ENCODE assay signal across 22 mouse cellular contexts in the genomic region with DNA sequence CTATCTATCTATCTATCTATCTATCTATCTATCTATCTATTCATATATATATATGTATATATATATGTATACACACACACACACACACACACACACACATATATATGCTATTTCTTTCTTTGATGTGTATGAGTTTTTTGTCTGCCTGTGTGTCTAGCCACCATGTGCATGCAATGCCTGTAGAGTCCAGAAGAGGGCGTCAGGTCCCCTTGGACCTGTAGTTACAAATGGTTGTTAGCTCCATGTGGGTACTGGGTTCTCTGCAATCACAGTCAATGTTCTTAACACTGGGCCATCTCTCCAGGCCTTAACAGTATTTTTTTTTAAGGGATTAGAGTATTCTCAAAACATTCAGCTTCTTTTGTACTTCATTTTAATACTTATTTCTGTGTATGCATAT. TPM values are rescaled to one million over a fixed set of nuclear protein-coding genes. Genes with fewer than 3 reads are reported as not detected.
DNase-seq lines count a peak whose midpoint lies in the region; ATAC-seq and TF ChIP-seq lines count a peak whose summit lies in the region.
"Had no signal": no experiment of that assay in that cellular context is flagged by ENCODE, and none has a peak within 500 bp of the region (broad histone marks: within the 10 kb centered on the region; RNA-seq: fewer than 3 reads in every experiment).

No protein-coding gene starts in this region.

- no peaks in the 10 kb centered on the region for H3K9me3 ChIP-seq in heart, postnatal 0 days (replicated peaks; ENCODE audit: control insufficient read depth, low read length)
- H3K9me3 ChIP-seq in heart, embryonic 11.5 days (replicated peaks; ENCODE audit: control insufficient read depth, low read length), result no peaks in the 10 kb centered on the region
- H3K9me3 ChIP-seq in lung, embryonic 14.5 days (ENCODE audit: low read depth, low read length), result no peaks in the 10 kb centered on the region
- H3K9me3 ChIP-seq in ES-Bruce4 (replicated peaks; ENCODE audit: control insufficient read depth, insufficient read depth, low read length, poor library complexity, severe bottlenecking), result no peaks in the 10 kb centered on the region
- H3K9me3 ChIP-seq: limb, embryonic 10.5 days; lung, embryonic 15.5 days; neural tube, embryonic 15.5 days had no signal

- H3K27me3 ChIP-seq in heart, postnatal 0 days (ENCODE audit: control insufficient read depth, insufficient read depth, low read length), result no peaks in the 10 kb centered on the region
- H3K27me3 ChIP-seq in heart, embryonic 11.5 days (ENCODE audit: control insufficient read depth, insufficient read depth, low read length), result no peaks in the 10 kb centered on the region
- no peaks in the 10 kb centered on the region for H3K27me3 ChIP-seq in lung, embryonic 14.5 days (ENCODE audit: insufficient read depth, low read length)
- no peaks in the 10 kb centered on the region for H3K27me3 ChIP-seq in ES-Bruce4 (ENCODE audit: control insufficient read depth, insufficient read depth, low read length, poor library complexity, severe bottlenecking)
- H3K27me3 ChIP-seq: lung, embryonic 15.5 days; neural tube, embryonic 15.5 days had no signal

- no peaks in the 10 kb centered on the region for H3K36me3 ChIP-seq in heart, postnatal 0 days (replicated peaks; ENCODE audit: control insufficient read depth, insufficient read depth, low read length)
- H3K36me3 ChIP-seq in heart, embryonic 11.5 days (ENCODE audit: control insufficient read depth, insufficient read depth, low read length), result no peaks in the 10 kb centered on the region
- no peaks in the 10 kb centered on the region for H3K36me3 ChIP-seq in lung, embryonic 14.5 days (ENCODE audit: insufficient read depth)
- no peaks in the 10 kb centered on the region for H3K36me3 ChIP-seq in ES-Bruce4 (ENCODE audit: control insufficient read depth, insufficient read depth, low read length, poor library complexity, severe bottlenecking)
- H3K36me3 ChIP-seq: limb, embryonic 10.5 days; lung, embryonic 15.5 days; neural tube, embryonic 15.5 days had no signal

- no peaks in the 10 kb centered on the region for H3K4me1 ChIP-seq in heart, postnatal 0 days (ENCODE audit: control insufficient read depth, insufficient read depth)
- no peaks in the 10 kb centered on the region for H3K4me1 ChIP-seq in heart, embryonic 11.5 days (ENCODE audit: control insufficient read depth, insufficient read depth, low read length)
- no peaks in the 10 kb centered on the region for H3K4me1 ChIP-seq in lung, embryonic 14.5 days (ENCODE audit: insufficient read depth)
- no peaks in the 10 kb centered on the region for H3K4me1 ChIP-seq in ES-Bruce4 (ENCODE audit: control insufficient read depth, insufficient read depth, low read length)
- H3K4me1 ChIP-seq: limb, embryonic 10.5 days; lung, embryonic 15.5 days had no signal

- no peak for TF ChIP-seq EP300 in heart, postnatal 0 days (IDR thresholded peaks at IDR 0.05; ENCODE audit: low read depth)
- no peak for TF ChIP-seq EP300 in ES-Bruce4 (IDR thresholded peaks at IDR 0.05; ENCODE audit: insufficient read depth, low read depth, low read length)

- 0 out of 2 replicates have a peak, but pooled peaks have one; percentile 6 for TF ChIP-seq CTCF in heart, postnatal 0 days (IDR thresholded peaks at IDR 0.05; ENCODE audit: low read depth)
- TF ChIP-seq CTCF in lung, embryonic 14.5 days (IDR thresholded peaks at IDR 0.05; ENCODE audit: low read depth), result peak; percentile 27
- TF ChIP-seq CTCF in ES-Bruce4 (IDR thresholded peaks at IDR 0.05; ENCODE audit: low read depth, low read length), result peak; percentile 40

- DNase-seq in heart, postnatal 0 days (ENCODE audit: low spot score), result no peak
- no peak for DNase-seq in lung, embryonic 14.5 days
- DNase-seq in lung, adult 18-20 months, result no peak
- DNase-seq in ZHBTc4 (ENCODE audit: low read depth, low spot score), result peak; percentile 77
- DNase-seq in right cerebral cortex, adult 2 months (ENCODE audit: low spot score in 2 of 2), result no peak
- DNase-seq: cerebellum, adult 18-20 months; heart, adult 11 months; heart, postnatal 14 days; kidney, postnatal 10 days; right cerebral cortex, adult 18-20 months; thymus, adult 18-20 months had no signal

- no peak for ATAC-seq in heart, postnatal 0 days (ENCODE audit: insufficient read depth, low read depth)
- ATAC-seq in heart, embryonic 11.5 days (replicated peaks; ENCODE audit: insufficient number of reproducible peaks, low FRiP score, low TSS enrichment), result no peak
- ATAC-seq in lung, embryonic 14.5 days (ENCODE audit: insufficient read depth), result no peak
- ATAC-seq: hindbrain, embryonic 16.5 days had no signal

- WGBS in heart, postnatal 0 days, result 52% methylated on average over 1 of the region's 1 CpGs
- WGBS in heart, embryonic 11.5 days (ENCODE audit: insufficient replicate concordance), result 42% methylated on average over 1 of the region's 1 CpGs
- 52% methylated on average over 1 of the region's 1 CpGs for WGBS in lung, embryonic 14.5 days

- TF ChIP-seq POLR2A in ES-Bruce4 (IDR thresholded peaks at IDR 0.05; ENCODE audit: insufficient read depth, low read length), result no peak

- no peak overlapping the region for H3K9ac ChIP-seq in heart, postnatal 0 days (replicated peaks; ENCODE audit: low read depth, low read length)
- no peak overlapping the region for H3K9ac ChIP-seq in heart, embryonic 11.5 days (ENCODE audit: low read depth, low read length)
- no peak overlapping the region for H3K9ac ChIP-seq in lung, embryonic 14.5 days
- H3K9ac ChIP-seq in ES-Bruce4 (ENCODE audit: low read depth, poor library complexity, severe bottlenecking), result no peak overlapping the region
- H3K9ac ChIP-seq: lung, embryonic 15.5 days; neural tube, embryonic 15.5 days had no signal

- H3K4me2 ChIP-seq in heart, postnatal 0 days (ENCODE audit: low read depth, low read length), result no peak overlapping the region
- no peak overlapping the region for H3K4me2 ChIP-seq in heart, embryonic 11.5 days
- no peak overlapping the region for H3K4me2 ChIP-seq in lung, embryonic 14.5 days
- H3K4me2 ChIP-seq: lung, embryonic 15.5 days; neural tube, embryonic 15.5 days had no signal

- no peak overlapping the region for H3K4me3 ChIP-seq in heart, postnatal 0 days (ENCODE audit: low read depth, low read length)
- no peak overlapping the region for H3K4me3 ChIP-seq in heart, embryonic 11.5 days (ENCODE audit: low read depth, low read length)
- H3K4me3 ChIP-seq in lung, embryonic 14.5 days (ENCODE audit: low read depth, low read length), result no peak overlapping the region
- no peak overlapping the region for H3K4me3 ChIP-seq in ES-Bruce4 (ENCODE audit: low read depth, low read length)
- H3K4me3 ChIP-seq: erythroblast, embryonic 14.5 days; limb, embryonic 10.5 days; lung, embryonic 15.5 days; megakaryocyte, embryonic 14.5 days; neural tube, embryonic 15.5 days had no signal

- no peak overlapping the region for H3K27ac ChIP-seq in heart, postnatal 0 days (ENCODE audit: low read depth)
- H3K27ac ChIP-seq in heart, embryonic 11.5 days (ENCODE audit: low read depth, low read length), result no peak overlapping the region
- H3K27ac ChIP-seq in lung, embryonic 14.5 days (ENCODE audit: low read depth), result no peak overlapping the region
- no peak overlapping the region for H3K27ac ChIP-seq in ES-Bruce4 (ENCODE audit: insufficient read depth, low read length)
- H3K27ac ChIP-seq: limb, embryonic 10.5 days; lung, embryonic 15.5 days; neural tube, embryonic 15.5 days had no signal

RNA-seq across cellular contexts. Expression of a gene that starts 34.9 kb away (rescaled TPM):
- 0.77 and 1.8 TPM in 2 replicates for total RNA-seq in heart, postnatal 0 days (2014; rRNA removed; ENCODE audit: low replicate concordance)
- polyA plus RNA-seq in heart, postnatal 0 days (2015; fragmentation: Nextera tagmentation; extraction: Ambion mirVana), result 0.27 and 0.54 TPM in 2 replicates
- 3.0 and 3.2 TPM in 2 replicates for polyA plus RNA-seq in heart, embryonic 11.5 days (2014; fragmentation: Nextera tagmentation; extraction: Ambion mirVana)
- polyA plus RNA-seq in lung, embryonic 14.5 days (2014; fragmentation: Nextera tagmentation; extraction: Ambion mirVana), result 7.6 and 8.0 TPM in 2 replicates
- 8.1 and 9.0 TPM in 2 replicates for polyA plus RNA-seq in ES-Bruce4 (2011; ENCODE audit: insufficient read depth, insufficient read length, low read depth, missing spikeins)
- total RNA-seq: monocyte, adult 5-6 weeks had no signal

RNA-seq across cellular contexts. Expression of a gene that starts 55.9 kb away (rescaled TPM):
- total RNA-seq in heart, postnatal 0 days (2014; rRNA removed; ENCODE audit: low replicate concordance), result not detected in 2 replicates
- polyA plus RNA-seq in heart, postnatal 0 days (2015; fragmentation: Nextera tagmentation; extraction: Ambion mirVana), result not detected in 2 replicates
- polyA plus RNA-seq in heart, embryonic 11.5 days (2014; fragmentation: Nextera tagmentation; extraction: Ambion mirVana), result not detected in 2 replicates
- not detected in 2 replicates for polyA plus RNA-seq in lung, embryonic 14.5 days (2014; fragmentation: Nextera tagmentation; extraction: Ambion mirVana)
- polyA plus RNA-seq in ES-Bruce4 (2011; ENCODE audit: insufficient read depth, insufficient read length, low read depth, missing spikeins), result not detected in 2 replicates
- total RNA-seq: heart, postnatal 14 days; layer of hippocampus, postnatal 10 days; monocyte, adult 5-6 weeks had no signal
- polyA plus RNA-seq: erythroblast, embryonic 14.5 days; frontal cortex, adult 2 months; hindbrain, embryonic 16.5 days; limb, embryonic 10.5 days; lung, embryonic 15.5 days; neural tube, embryonic 15.5 days had no signal
